Mouse (Mus musculus): ENCODE measurements around the gene Rab3il1. TPM values are rescaled to one million over a fixed set of nuclear protein-coding genes. Genes with fewer than 3 reads are reported as not detected.

The Rab3il1 gene
- polyA plus RNA-seq, 1 experiment from 2014 or later = 35.7 TPM

- ATAC-seq (ENCODE audit: low FRiP score) (peak; percentile 33; the same call in 1 of the 2 replicates), DNase-seq (ENCODE audit: low spot score) (no peak)
- Histone ChIP-seq H3K4me2 (replicated peaks; ENCODE audit: low read depth, low read length) (no peak overlapping the region), H3K27ac (ENCODE audit: low read depth, low read length) (no peak overlapping the region; the same call in 1 of the 2 replicates), H3K27me3 (ENCODE audit: control insufficient read depth, insufficient read depth, low read length) (no peaks in the 10 kb centered on the region), H3K9ac (ENCODE audit: low read depth, low read length) (no peak overlapping the region), H3K4me1 (replicated peaks; ENCODE audit: control insufficient read depth, insufficient read depth, low read length) (no peaks in the 10 kb centered on the region), H3K4me3 (ENCODE audit: low read depth, low read length) (no peak overlapping the region), H3K9me3 (ENCODE audit: control insufficient read depth, low read length) (no peaks in the 10 kb centered on the region), H3K36me3 (ENCODE audit: control insufficient read depth, insufficient read depth, low read length) (no peaks in the 10 kb centered on the region)
- 31% methylated on average over 8 of the region's 8 CpGs for WGBS
Measured at GRCm38 (mm10) chr19:10025169-10025875, 23.9 kb downstream of the Rab3il1 start.

GRCm38 (mm10) chr19:10029746-10030145 lies 28.3 kb downstream of the Rab3il1 start:
- H3K27ac ChIP-seq (ENCODE audit: low read depth, low read length) = no peak overlapping the region
- no peak for DNase-seq (ENCODE audit: low spot score)
- H3K9me3 ChIP-seq (ENCODE audit: control insufficient read depth, low read length) = no peaks in the 10 kb centered on the region
- H3K36me3 ChIP-seq (ENCODE audit: control insufficient read depth, insufficient read depth, low read length) = no peaks in the 10 kb centered on the region
- no peak overlapping the region for H3K9ac ChIP-seq (ENCODE audit: low read depth, low read length)
- H3K4me3 ChIP-seq (ENCODE audit: low read depth, low read length) = no peak overlapping the region
- H3K4me1 ChIP-seq (replicated peaks; ENCODE audit: control insufficient read depth, insufficient read depth, low read length) = no peaks in the 10 kb centered on the region
- H3K4me2 ChIP-seq (replicated peaks; ENCODE audit: low read depth, low read length) = no peak overlapping the region
- no peaks in the 10 kb centered on the region for H3K27me3 ChIP-seq (ENCODE audit: control insufficient read depth, insufficient read depth, low read length)
- 89% methylated on average over 2 of the region's 2 CpGs for WGBS
- ATAC-seq (ENCODE audit: low FRiP score) = no peak

GRCm38 (mm10) chr19:10033211-10033973 lies 31.9 kb downstream of the Rab3il1 start:
- Histone ChIP-seq H3K27ac (ENCODE audit: low read depth, low read length) (no peak overlapping the region), H3K4me3 (ENCODE audit: low read depth, low read length) (no peak overlapping the region), H3K9me3 (ENCODE audit: control insufficient read depth, low read length) (no peaks in the 10 kb centered on the region), H3K9ac (ENCODE audit: low read depth, low read length) (no peak overlapping the region), H3K27me3 (ENCODE audit: control insufficient read depth, insufficient read depth, low read length) (no peaks in the 10 kb centered on the region), H3K36me3 (ENCODE audit: control insufficient read depth, insufficient read depth, low read length) (no peaks in the 10 kb centered on the region), H3K4me2 (replicated peaks; ENCODE audit: low read depth, low read length) (no peak overlapping the region), H3K4me1 (replicated peaks; ENCODE audit: control insufficient read depth, insufficient read depth, low read length) (no peaks in the 10 kb centered on the region)
- peak; percentile 75 for DNase-seq (ENCODE audit: low spot score)
- peak; percentile 53; the same call in 1 of the 2 replicates for ATAC-seq (ENCODE audit: low FRiP score)
- 38% methylated on average over 8 of the region's 8 CpGs for WGBS

GRCm38 (mm10) chr19:10034356-10034755 lies 32.9 kb downstream of the Rab3il1 start:
- Histone ChIP-seq H3K4me1 (replicated peaks; ENCODE audit: control insufficient read depth, insufficient read depth, low read length) (no peaks in the 10 kb centered on the region), H3K9me3 (ENCODE audit: control insufficient read depth, low read length) (no peaks in the 10 kb centered on the region), H3K9ac (ENCODE audit: low read depth, low read length) (no peak overlapping the region), H3K27ac (ENCODE audit: low read depth, low read length) (no peak overlapping the region), H3K36me3 (ENCODE audit: control insufficient read depth, insufficient read depth, low read length) (no peaks in the 10 kb centered on the region), H3K4me2 (replicated peaks; ENCODE audit: low read depth, low read length) (no peak overlapping the region), H3K27me3 (ENCODE audit: control insufficient read depth, insufficient read depth, low read length) (no peaks in the 10 kb centered on the region), H3K4me3 (ENCODE audit: low read depth, low read length) (no peak overlapping the region)
- ATAC-seq (ENCODE audit: low FRiP score) (no peak; the same call in 1 of the 2 replicates), DNase-seq (ENCODE audit: low spot score) (no peak)
- WGBS = 80% methylated on average over 5 of the region's 5 CpGs

GRCm38 (mm10) chr19:10034785-10035447 lies 33.4 kb downstream of the Rab3il1 start:
- H3K4me2 ChIP-seq (replicated peaks; ENCODE audit: low read depth, low read length) = no peak overlapping the region
- no peak overlapping the region for H3K27ac ChIP-seq (ENCODE audit: low read depth, low read length)
- ATAC-seq (ENCODE audit: low FRiP score) = peak; percentile 86

GRCm38 (mm10) chr19:10037534-10037933 lies 36.1 kb downstream of the Rab3il1 start:
- Histone ChIP-seq H3K4me3 (ENCODE audit: low read depth, low read length) (no peak overlapping the region), H3K27me3 (ENCODE audit: control insufficient read depth, insufficient read depth, low read length) (0 out of 2 replicates have a peak, but pooled peaks cover 4% of the 10 kb centered on the region), H3K4me2 (replicated peaks; ENCODE audit: low read depth, low read length) (no peak overlapping the region), H3K36me3 (ENCODE audit: control insufficient read depth, insufficient read depth, low read length) (no peaks in the 10 kb centered on the region), H3K9ac (ENCODE audit: low read depth, low read length) (no peak overlapping the region), H3K4me1 (replicated peaks; ENCODE audit: control insufficient read depth, insufficient read depth, low read length) (peaks cover 9% of the 10 kb centered on the region; the same call in 1 of the 2 replicates), H3K9me3 (ENCODE audit: control insufficient read depth, low read length) (no peaks in the 10 kb centered on the region), H3K27ac (ENCODE audit: low read depth, low read length) (no peak overlapping the region)
- no peak for DNase-seq (ENCODE audit: low spot score)
- no peak for ATAC-seq (ENCODE audit: low FRiP score)
- 68% methylated on average over 2 of the region's 2 CpGs for WGBS

More at GRCm38 (mm10) chr19:10034785-10035447, 33.4 kb downstream of the Rab3il1 start:
- H3K9me3 ChIP-seq (ENCODE audit: control insufficient read depth, low read length) = no peaks in the 10 kb centered on the region
- H3K4me3 ChIP-seq (ENCODE audit: low read depth, low read length) = no peak overlapping the region
- H3K27me3 ChIP-seq (ENCODE audit: control insufficient read depth, insufficient read depth, low read length) = 0 out of 2 replicates have a peak, but pooled peaks cover 1% of the 10 kb centered on the region
- H3K36me3 ChIP-seq (ENCODE audit: control insufficient read depth, insufficient read depth, low read length) = no peaks in the 10 kb centered on the region
- DNase-seq (ENCODE audit: low spot score) = peak; percentile 92
- no peaks in the 10 kb centered on the region for H3K4me1 ChIP-seq (replicated peaks; ENCODE audit: control insufficient read depth, insufficient read depth, low read length)
- no peak overlapping the region for H3K9ac ChIP-seq (ENCODE audit: low read depth, low read length)
- 62% methylated on average over 8 of the region's 8 CpGs for whole genome bisulfite sequencing

- H3K27ac ChIP-seq (ENCODE audit: low read depth, low read length) = no peak overlapping the region
- H3K4me1 ChIP-seq (replicated peaks; ENCODE audit: control insufficient read depth, insufficient read depth, low read length) = peaks cover 9% of the 10 kb centered on the region; the same call in 1 of the 2 replicates
- H3K9me3 ChIP-seq (ENCODE audit: control insufficient read depth, low read length) = no peaks in the 10 kb centered on the region
- no peak overlapping the region for H3K9ac ChIP-seq (ENCODE audit: low read depth, low read length)
- H3K36me3 ChIP-seq (ENCODE audit: control insufficient read depth, insufficient read depth, low read length) = no peaks in the 10 kb centered on the region
- no peak for ATAC-seq (ENCODE audit: low FRiP score)
- H3K4me3 ChIP-seq (ENCODE audit: low read depth, low read length) = no peak overlapping the region
- H3K4me2 ChIP-seq (replicated peaks; ENCODE audit: low read depth, low read length) = no peak overlapping the region
- no peak for DNase-seq (ENCODE audit: low spot score)
- 0 out of 2 replicates have a peak, but pooled peaks cover 4% of the 10 kb centered on the region for H3K27me3 ChIP-seq (ENCODE audit: control insufficient read depth, insufficient read depth, low read length)
- WGBS = 86% methylated on average over 3 of the region's 3 CpGs
Measured at GRCm38 (mm10) chr19:10038364-10038763, 36.9 kb downstream of the Rab3il1 start.

- Histone ChIP-seq H3K27me3 (ENCODE audit: control insufficient read depth, insufficient read depth, low read length) (0 out of 2 replicates have a peak, but pooled peaks cover 4% of the 10 kb centered on the region), H3K9ac (ENCODE audit: low read depth, low read length) (no peak overlapping the region), H3K36me3 (ENCODE audit: control insufficient read depth, insufficient read depth, low read length) (no peaks in the 10 kb centered on the region), H3K4me3 (ENCODE audit: low read depth, low read length) (no peak overlapping the region), H3K4me2 (replicated peaks; ENCODE audit: low read depth, low read length) (no peak overlapping the region), H3K9me3 (ENCODE audit: control insufficient read depth, low read length) (no peaks in the 10 kb centered on the region), H3K27ac (ENCODE audit: low read depth, low read length) (no peak overlapping the region), H3K4me1 (replicated peaks; ENCODE audit: control insufficient read depth, insufficient read depth, low read length) (peaks cover 9% of the 10 kb centered on the region; the same call in 1 of the 2 replicates)
- DNase-seq (ENCODE audit: low spot score) = no peak
- WGBS = 36% methylated on average over 3 of the region's 3 CpGs
- no peak for ATAC-seq (ENCODE audit: low FRiP score)
Measured at GRCm38 (mm10) chr19:10038910-10039309, 37.4 kb downstream of the Rab3il1 start.

Data from hindbrain, embryonic 11.5 days (tissue).